Mouse (Mus musculus): ENCODE measurements around the gene Ccr9.
"Not testable (repeated sequence)": the region's sequence is repeated elsewhere in the genome, so short reads cannot be mapped to it uniquely, and the experiment has no call there.

GRCm38 (mm10) chr9:123749687-123750086 lies 71.4 kb downstream of the Ccr9 start:
- TF ChIP-seq EP300 (optimal IDR thresholded peaks at IDR 0.05); CTCF (IDR thresholded peaks at IDR 0.05; ENCODE audit: low read depth): not testable (repeated sequence)

Data from stomach, postnatal 0 days (tissue).